Mouse (Mus musculus) liver, embryonic 13.5 days (tissue): ENCODE results near the gene Selplg. TPM values are rescaled to one million over a fixed set of nuclear protein-coding genes. Genes with fewer than 3 reads are reported as not detected.

Experiments used
- ATAC-seq: fragments of 200-750 bp; cut with Nextera tagmentation; 2 replicates; pipeline ENCODE4 v1.8.0; 2017; ENCODE audit warnings: low read depth, mild to moderate bottlenecking, moderate number of reproducible peaks, moderate library complexity
- DNase-seq: peaks from one replicate; pipeline ENCODE4 v3.0.0; 2022
- H3K27ac ChIP-seq: fragments of 300-500 bp; sonication (generic); 2 replicates; pipeline ENCODE4 v1.5.1; 2015; ENCODE audit warnings: moderate library complexity, mild to moderate bottlenecking, inconsistent platforms
- H3K27me3 ChIP-seq: fragments of 300-500 bp; sonication (generic); 2 replicates; pipeline ENCODE4 v1.6.1; 2015; ENCODE audit warnings: mild to moderate bottlenecking, inconsistent platforms
- H3K36me3 ChIP-seq: fragments of 300-500 bp; sonication (generic); 2 replicates; pipeline ENCODE4 v1.6.1; 2015; ENCODE audit warnings: mild to moderate bottlenecking, inconsistent platforms
- H3K4me1 ChIP-seq: fragments of 300-500 bp; sonication (generic); replicated peaks from 2 replicates; pipeline ENCODE4 v1.6.1; 2015; ENCODE audit warnings: inconsistent platforms
- H3K4me2 ChIP-seq: fragments of 300-500 bp; sonication (generic); 2 replicates; pipeline ENCODE4 v1.6.1; 2015; ENCODE audit warnings: inconsistent platforms, mild to moderate bottlenecking, moderate library complexity
- H3K4me3 ChIP-seq: fragments of 300-500 bp; sonication (generic); replicated peaks from 2 replicates; pipeline ENCODE4 v1.5.1; 2015; ENCODE audit warnings: mild to moderate bottlenecking, inconsistent platforms
- H3K9ac ChIP-seq: fragments of 300-500 bp; sonication (generic); 2 replicates; pipeline ENCODE4 v1.6.1; 2015; ENCODE audit warnings: mild to moderate bottlenecking, inconsistent platforms
- H3K9me3 ChIP-seq: fragments of 300-500 bp; sonication (generic); replicated peaks from 2 replicates; pipeline ENCODE4 v1.6.1; 2016; ENCODE audit warnings: inconsistent platforms
- WGBS: fragments of 180-500 bp; shearing (Covaris S2); methylation state at CpG from one replicate; pipeline ENCODE4 v1.1.7; 2015; ENCODE audit not compliant: insufficient replicate concordance; 5-methylcytosine and 5-hydroxymethylcytosine counted together
- polyA plus RNA-seq: library from polyadenylated mRNA; unstranded; fragments of >200 nt; fragmentation: Nextera tagmentation; extraction: Ambion mirVana; gene quantifications from 2 replicates; pipeline ENCODE4 v1.2.1, GENCODE M21; 2015

Gene Selplg
- polyA plus RNA-seq, 1 experiment from 2014 or later: 11.6 TPM

- WGBS: 64% methylated on average over 4 of the region's 4 CpGs
- no peak overlapping the region for H3K27ac ChIP-seq
- no peaks in the 10 kb centered on the region for H3K27me3 ChIP-seq
These were observed 8.0 kb upstream of the Selplg start for GRCm38 (mm10) chr5:113840443-113840842.

GRCm38 (mm10) chr5:113836961-113837360 lies 4.5 kb upstream of the Selplg start:
- Histone ChIP-seq H3K27ac (no peak overlapping the region), H3K9me3 (no peaks in the 10 kb centered on the region), H3K9ac (no peak overlapping the region), H3K4me1 (peaks cover 9% of the 10 kb centered on the region; the same call in 1 of the 2 replicates), H3K4me2 (no peak overlapping the region), H3K27me3 (no peaks in the 10 kb centered on the region), H3K36me3 (peaks cover 2% of the 10 kb centered on the region; the same call in 1 of the 2 replicates), H3K4me3 (no peak overlapping the region)
- ATAC-seq: no peak
- 51% methylated on average over 10 of the region's 10 CpGs for WGBS
- DNase-seq: no peak

More at GRCm38 (mm10) chr5:113840443-113840842, 8.0 kb upstream of the Selplg start:
- no peak overlapping the region for H3K4me2 ChIP-seq
- H3K9ac ChIP-seq: no peak overlapping the region
- no peaks in the 10 kb centered on the region for H3K9me3 ChIP-seq
- H3K36me3 ChIP-seq: peaks cover 34% of the 10 kb centered on the region
- peaks cover 14% of the 10 kb centered on the region for H3K4me1 ChIP-seq
- no peak overlapping the region for H3K4me3 ChIP-seq
- ATAC-seq (no peak), DNase-seq (no peak)

- Histone ChIP-seq H3K27me3 (no peaks in the 10 kb centered on the region), H3K4me1 (peaks cover 27% of the 10 kb centered on the region), H3K9ac (no peak overlapping the region), H3K36me3 (no peaks in the 10 kb centered on the region), H3K27ac (no peak overlapping the region), H3K4me2 (no peak overlapping the region), H3K9me3 (no peaks in the 10 kb centered on the region), H3K4me3 (no peak overlapping the region)
- DNase-seq: no peak
- ATAC-seq: no peak
- 39% methylated on average over 16 of the region's 16 CpGs for WGBS
These were observed 988 bp upstream of the Selplg start for GRCm38 (mm10) chr5:113833316-113833947.

- WGBS: 48% methylated on average over 3 of the region's 3 CpGs
- peaks cover 37% of the 10 kb centered on the region for H3K4me1 ChIP-seq
- no peaks in the 10 kb centered on the region for H3K36me3 ChIP-seq
- no peak overlapping the region for H3K9ac ChIP-seq
- no peaks in the 10 kb centered on the region for H3K27me3 ChIP-seq
- H3K9me3 ChIP-seq: no peaks in the 10 kb centered on the region
- H3K4me3 ChIP-seq: no peak overlapping the region
- DNase-seq (no peak), ATAC-seq (no peak)
- no peak overlapping the region for H3K27ac ChIP-seq
- no peak overlapping the region for H3K4me2 ChIP-seq
These were observed 703 bp downstream of the Selplg start for GRCm38 (mm10) chr5:113831741-113832140.

GRCm38 (mm10) chr5:113830796-113831195 lies 1.6 kb downstream of the Selplg start:
- Histone ChIP-seq H3K27me3 (no peaks in the 10 kb centered on the region), H3K36me3 (no peaks in the 10 kb centered on the region), H3K27ac (peak overlapping the region; percentile 24; the same call in 1 of the 2 replicates), H3K4me2 (peak overlapping the region; percentile 47), H3K4me3 (no peak overlapping the region), H3K9me3 (no peaks in the 10 kb centered on the region), H3K9ac (no peak overlapping the region), H3K4me1 (peaks cover 38% of the 10 kb centered on the region)
- WGBS: 59% methylated on average over 5 of the region's 5 CpGs
- DNase-seq (no peak), ATAC-seq (no peak)

GRCm38 (mm10) chr5:113830292-113830643 lies 2.2 kb downstream of the Selplg start:
- peak overlapping the region; percentile 47 for H3K4me2 ChIP-seq
- ATAC-seq: peak; percentile 67
- H3K9ac ChIP-seq: peak overlapping the region; percentile 45
- H3K36me3 ChIP-seq: no peaks in the 10 kb centered on the region
- peak; percentile 48 for DNase-seq
- H3K9me3 ChIP-seq: no peaks in the 10 kb centered on the region
- H3K27ac ChIP-seq: peak overlapping the region; percentile 3; the same call in 1 of the 2 replicates
- H3K4me1 ChIP-seq: peaks cover 43% of the 10 kb centered on the region
- H3K27me3 ChIP-seq: no peaks in the 10 kb centered on the region
- WGBS: 16% methylated on average over 10 of the region's 10 CpGs
- H3K4me3 ChIP-seq: peak overlapping the region; percentile 37

- Histone ChIP-seq H3K4me3 (peak overlapping the region; percentile 37), H3K36me3 (no peaks in the 10 kb centered on the region), H3K27me3 (no peaks in the 10 kb centered on the region), H3K9ac (peak overlapping the region; percentile 45), H3K4me1 (peaks cover 47% of the 10 kb centered on the region), H3K27ac (peak overlapping the region; percentile 3; the same call in 1 of the 2 replicates), H3K4me2 (peak overlapping the region; percentile 47), H3K9me3 (no peaks in the 10 kb centered on the region)
- peak; percentile 15 for ATAC-seq
- WGBS: 33% methylated on average over 7 of the region's 7 CpGs
- DNase-seq: no peak
These were observed 2.7 kb downstream of the Selplg start for GRCm38 (mm10) chr5:113829566-113830291.

GRCm38 (mm10) chr5:113828481-113828880 lies 4.0 kb downstream of the Selplg start:
- WGBS: 53% methylated on average over 7 of the region's 7 CpGs
- H3K4me1 ChIP-seq: peaks cover 49% of the 10 kb centered on the region
- H3K9me3 ChIP-seq: no peaks in the 10 kb centered on the region

GRCm38 (mm10) chr5:113827991-113828411 lies 4.4 kb downstream of the Selplg start:
- peaks cover 49% of the 10 kb centered on the region for H3K4me1 ChIP-seq
- H3K27me3 ChIP-seq: no peaks in the 10 kb centered on the region
- H3K36me3 ChIP-seq: no peaks in the 10 kb centered on the region
- H3K9me3 ChIP-seq: no peaks in the 10 kb centered on the region
- H3K4me3 ChIP-seq: no peak overlapping the region
- H3K27ac ChIP-seq: 0 out of 2 replicates have a peak overlapping the region, but pooled peaks have one; percentile 21
- ATAC-seq: no peak; the same call in 1 of the 2 replicates
- WGBS: 28% methylated on average over 4 of the region's 4 CpGs
- no peak overlapping the region for H3K9ac ChIP-seq
- peak overlapping the region; percentile 21 for H3K4me2 ChIP-seq
- no peak for DNase-seq

More at GRCm38 (mm10) chr5:113828481-113828880, 4.0 kb downstream of the Selplg start:
- H3K9ac ChIP-seq: no peak overlapping the region
- ATAC-seq (peak; percentile 27; the same call in 1 of the 2 replicates), DNase-seq (no peak)
- H3K36me3 ChIP-seq: no peaks in the 10 kb centered on the region
- H3K4me2 ChIP-seq: peak overlapping the region; percentile 21
- no peaks in the 10 kb centered on the region for H3K27me3 ChIP-seq
- H3K27ac ChIP-seq: 0 out of 2 replicates have a peak overlapping the region, but pooled peaks have one; percentile 21
- H3K4me3 ChIP-seq: no peak overlapping the region

GRCm38 (mm10) chr5:113826619-113827018 lies 5.8 kb downstream of the Selplg start:
- Histone ChIP-seq H3K4me2 (no peak overlapping the region), H3K9ac (no peak overlapping the region), H3K27me3 (no peaks in the 10 kb centered on the region), H3K4me3 (no peak overlapping the region), H3K36me3 (no peaks in the 10 kb centered on the region), H3K9me3 (no peaks in the 10 kb centered on the region), H3K4me1 (peaks cover 46% of the 10 kb centered on the region), H3K27ac (no peak overlapping the region)
- WGBS: 78% methylated on average over 4 of the region's 4 CpGs
- ATAC-seq (no peak), DNase-seq (no peak)

- no peak for DNase-seq
- Histone ChIP-seq H3K27ac (no peak overlapping the region), H3K27me3 (no peaks in the 10 kb centered on the region), H3K9ac (no peak overlapping the region), H3K4me1 (peaks cover 41% of the 10 kb centered on the region), H3K4me3 (no peak overlapping the region), H3K36me3 (no peaks in the 10 kb centered on the region), H3K9me3 (no peaks in the 10 kb centered on the region), H3K4me2 (no peak overlapping the region)
- 31% methylated on average over 7 of the region's 7 CpGs for WGBS
- no peak for ATAC-seq
These were observed 6.9 kb downstream of the Selplg start for GRCm38 (mm10) chr5:113825558-113825957.
